Mouse (Mus musculus): ENCODE results near the gene Apbb2. TPM values are rescaled to one million over a fixed set of nuclear protein-coding genes. Genes with fewer than 3 reads are reported as not detected.

Apbb2 gene
- polyA plus RNA-seq, 1 experiment from 2014 or later: 126 TPM

DNA sequence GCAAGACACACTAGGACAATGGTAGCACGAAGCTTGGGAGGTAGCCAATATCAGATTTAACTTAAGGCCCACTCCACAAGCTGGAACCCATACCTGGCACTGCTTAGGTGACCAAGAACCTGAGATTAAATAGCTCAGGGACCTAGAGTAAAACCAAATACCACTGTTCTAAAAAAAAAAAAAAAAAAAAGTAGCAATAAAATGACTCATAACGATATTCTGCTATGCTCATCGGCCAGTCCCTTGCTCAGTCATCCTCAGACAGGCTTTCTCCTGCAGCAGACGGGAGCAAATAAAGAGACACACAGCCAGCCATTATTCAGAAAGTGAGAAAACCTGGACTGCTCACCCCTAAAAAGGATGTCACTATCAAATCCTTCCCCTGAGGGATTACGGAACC lies 47.9 kb downstream of the Apbb2 start:
- no peak overlapping the region for H3K4me2 ChIP-seq
- no peak overlapping the region for H3K4me3 ChIP-seq
- H3K4me1 ChIP-seq (replicated peaks): peaks cover 40% of the 10 kb centered on the region
- H3K36me3 ChIP-seq: no peaks in the 10 kb centered on the region
- H3K9me3 ChIP-seq: no peaks in the 10 kb centered on the region
- 90% methylated on average over 5 of the region's 5 CpGs for WGBS
- H3K27me3 ChIP-seq: no peaks in the 10 kb centered on the region
- H3K9ac ChIP-seq: no peak overlapping the region
- H3K27ac ChIP-seq: no peak overlapping the region
- no peak for ATAC-seq (ENCODE audit: low FRiP score)

DNA sequence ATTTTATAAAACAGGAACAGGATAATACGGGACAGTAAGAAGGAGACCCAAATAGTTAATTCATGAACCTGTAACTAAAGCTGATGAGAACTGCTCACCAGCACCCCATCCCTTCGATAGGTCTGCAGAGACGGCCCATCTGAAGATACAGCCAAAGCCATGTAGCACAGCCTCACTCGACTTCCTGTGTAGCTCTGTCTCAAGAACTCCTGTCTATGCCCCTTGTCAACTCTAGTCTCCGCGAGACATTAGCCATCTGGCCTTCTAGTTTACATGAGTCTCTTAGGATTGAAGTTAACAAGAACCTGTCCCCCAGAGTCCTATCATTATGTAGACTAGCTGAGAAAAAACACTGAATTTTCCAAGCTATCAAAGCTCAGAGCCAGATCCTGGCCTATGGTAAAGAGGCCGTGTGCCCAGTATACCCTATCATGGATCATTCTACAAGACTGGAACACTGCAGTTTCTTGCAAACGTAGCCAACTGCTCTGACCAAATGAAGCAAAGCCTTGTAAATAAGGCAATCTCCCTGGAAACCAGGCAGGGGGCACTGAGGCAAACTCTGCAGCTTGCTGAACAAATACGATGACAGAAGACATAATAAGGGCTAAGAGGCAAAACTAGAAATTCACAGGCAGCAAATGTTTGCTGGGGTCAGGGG lies 49.3 kb downstream of the Apbb2 start:
- Histone ChIP-seq H3K4me2 (no peak overlapping the region), H3K9ac (no peak overlapping the region), H3K4me3 (no peak overlapping the region), H3K36me3 (no peaks in the 10 kb centered on the region), H3K4me1 (replicated peaks) (peaks cover 34% of the 10 kb centered on the region), H3K9me3 (no peaks in the 10 kb centered on the region), H3K27ac (peak overlapping the region; percentile 1; the same call in 1 of the 2 replicates), H3K27me3 (no peaks in the 10 kb centered on the region)
- ATAC-seq (ENCODE audit: low FRiP score): no peak
- 64% methylated on average over 9 of the region's 9 CpGs for WGBS

DNA sequence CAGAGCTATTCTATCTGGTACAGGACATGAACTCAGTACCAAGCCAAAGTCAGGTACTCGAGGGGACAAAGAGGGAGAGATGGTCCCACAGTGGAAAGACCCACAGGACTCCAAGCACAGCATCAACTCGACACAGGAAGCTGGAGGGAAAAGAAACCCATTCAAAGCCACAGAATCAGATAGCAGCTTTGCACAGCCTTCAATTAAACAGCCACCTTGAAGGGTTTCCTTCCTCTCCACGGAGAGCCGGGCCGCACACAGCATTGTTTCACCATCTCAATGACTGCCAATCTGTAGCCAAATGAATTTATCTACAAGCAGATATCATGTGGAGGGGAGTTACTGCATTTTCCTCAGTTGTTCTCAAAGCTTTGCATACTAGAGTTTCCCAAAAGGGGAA lies 50.6 kb downstream of the Apbb2 start:
- no peaks in the 10 kb centered on the region for H3K9me3 ChIP-seq
- H3K27me3 ChIP-seq: no peaks in the 10 kb centered on the region
- ATAC-seq (ENCODE audit: low FRiP score): no peak
- no peak overlapping the region for H3K27ac ChIP-seq
- H3K4me3 ChIP-seq: no peak overlapping the region
- H3K9ac ChIP-seq: no peak overlapping the region
- H3K36me3 ChIP-seq: no peaks in the 10 kb centered on the region
- H3K4me1 ChIP-seq (replicated peaks): peaks cover 29% of the 10 kb centered on the region
- 85% methylated on average over 5 of the region's 5 CpGs for WGBS
- no peak overlapping the region for H3K4me2 ChIP-seq

DNA sequence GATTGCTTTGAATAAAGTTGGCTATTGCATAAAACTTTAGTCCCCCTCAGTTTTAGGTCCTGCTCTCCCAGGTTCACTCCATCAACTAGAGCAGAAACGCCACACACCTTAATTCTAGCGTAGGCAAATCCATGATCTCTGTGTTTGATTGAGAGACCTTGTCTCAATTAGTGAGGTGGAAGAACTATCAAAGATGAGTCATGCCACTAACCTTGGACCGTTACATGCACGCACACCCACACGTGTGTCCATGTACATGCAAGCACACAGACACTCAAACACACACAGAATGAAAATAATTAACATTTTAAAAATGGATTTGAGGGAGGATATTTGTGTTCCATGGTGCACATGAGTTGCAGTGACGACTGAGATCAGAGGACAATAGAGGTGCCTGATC lies 51.2 kb downstream of the Apbb2 start:
- H3K9me3 ChIP-seq: no peaks in the 10 kb centered on the region

DNA sequence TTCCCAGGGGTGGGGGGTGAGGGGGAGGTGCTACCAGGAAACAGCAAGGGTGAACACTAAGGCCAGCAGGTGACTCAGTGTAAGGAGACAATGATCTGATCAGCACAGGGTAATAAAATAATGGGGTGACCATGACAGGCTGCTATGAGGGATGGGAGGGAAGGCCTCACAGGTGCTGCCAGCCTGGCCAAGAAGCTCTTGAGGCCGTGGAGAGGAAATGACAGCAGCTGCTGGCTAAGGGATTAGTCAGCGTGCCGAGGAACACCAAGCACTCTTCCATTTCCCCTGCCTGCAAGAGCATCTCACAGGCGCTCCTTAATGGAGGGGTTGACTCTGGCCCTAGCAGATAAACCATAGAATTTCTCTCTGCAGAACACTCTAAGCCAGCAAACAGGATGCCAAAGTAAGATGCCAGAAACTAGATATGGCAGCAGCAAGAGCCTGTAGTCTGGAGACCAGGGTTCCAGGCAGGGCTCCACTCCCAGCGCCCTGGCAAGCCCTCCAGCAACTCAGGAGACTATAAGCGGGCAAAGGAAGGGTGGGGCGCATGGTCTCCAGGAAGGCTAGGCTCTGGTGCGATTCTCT lies 58.9 kb downstream of the Apbb2 start:
- no peak overlapping the region for H3K9ac ChIP-seq
- H3K36me3 ChIP-seq: no peaks in the 10 kb centered on the region
- H3K4me2 ChIP-seq: no peak overlapping the region
- ATAC-seq (ENCODE audit: low FRiP score): no peak
- 71% methylated on average over 8 of the region's 8 CpGs for WGBS
- no peak overlapping the region for H3K4me3 ChIP-seq
- H3K27ac ChIP-seq: peak overlapping the region; percentile 46
- peaks cover 14% of the 10 kb centered on the region for H3K4me1 ChIP-seq (replicated peaks)
- no peaks in the 10 kb centered on the region for H3K27me3 ChIP-seq
- no peaks in the 10 kb centered on the region for H3K9me3 ChIP-seq

More for the DNA sequence above, 51.2 kb downstream of the Apbb2 start:
- WGBS: 94% methylated on average over 6 of the region's 6 CpGs
- Histone ChIP-seq H3K27me3 (no peaks in the 10 kb centered on the region), H3K27ac (no peak overlapping the region), H3K9ac (no peak overlapping the region), H3K4me2 (no peak overlapping the region), H3K4me3 (no peak overlapping the region), H3K36me3 (no peaks in the 10 kb centered on the region), H3K4me1 (replicated peaks) (peaks cover 26% of the 10 kb centered on the region)
- ATAC-seq (ENCODE audit: low FRiP score): no peak

DNA sequence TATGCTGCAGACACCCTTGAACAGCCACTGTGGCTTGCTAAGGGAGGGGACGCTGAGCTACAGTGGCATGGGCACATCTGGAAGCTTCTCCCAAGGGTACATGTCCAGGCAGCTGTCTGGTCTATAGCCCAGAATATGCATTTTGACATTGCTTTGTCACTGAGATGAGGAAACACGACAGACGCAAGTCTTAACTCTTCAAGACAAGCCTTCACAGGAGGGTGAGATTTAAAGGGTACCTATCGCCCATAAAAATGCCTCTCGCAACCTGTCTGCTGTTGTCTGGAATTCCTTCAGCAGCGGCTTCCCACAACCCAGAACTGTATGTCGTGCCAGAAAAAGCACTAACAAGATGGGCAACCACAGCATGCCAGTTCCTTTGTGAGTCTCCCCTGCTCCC lies 60.5 kb downstream of the Apbb2 start:
- Histone ChIP-seq H3K36me3 (no peaks in the 10 kb centered on the region), H3K4me3 (no peak overlapping the region), H3K4me2 (no peak overlapping the region), H3K4me1 (replicated peaks) (peaks cover 18% of the 10 kb centered on the region), H3K27ac (no peak overlapping the region), H3K27me3 (no peaks in the 10 kb centered on the region), H3K9me3 (no peaks in the 10 kb centered on the region), H3K9ac (no peak overlapping the region)
- WGBS: 94% methylated on average over 7 of the region's 7 CpGs
- no peak for ATAC-seq (ENCODE audit: low FRiP score)

DNA sequence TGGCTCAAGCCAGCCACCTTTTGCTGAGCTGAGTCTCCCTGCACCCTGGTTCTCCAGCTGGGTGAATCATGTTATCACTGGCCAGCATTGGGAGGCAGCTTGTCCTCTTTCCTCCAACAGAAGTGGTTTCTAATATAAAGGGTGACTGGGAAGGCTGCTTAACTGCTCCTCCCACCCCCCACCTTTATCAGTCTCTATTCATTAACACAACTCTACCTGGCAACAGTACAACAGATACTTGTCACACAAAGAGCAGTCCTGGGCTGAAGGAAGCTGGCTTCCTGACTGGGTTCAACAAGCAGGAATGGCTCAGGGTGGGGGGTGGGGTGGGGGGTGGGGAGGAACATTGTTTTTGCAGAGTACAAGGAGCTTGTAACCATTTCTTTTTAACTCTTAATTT lies 64.7 kb downstream of the Apbb2 start:
- Histone ChIP-seq H3K27me3 (no peaks in the 10 kb centered on the region), H3K4me2 (no peak overlapping the region), H3K9ac (no peak overlapping the region), H3K9me3 (peaks cover under 1% of the 10 kb centered on the region; the same call in 1 of the 2 replicates), H3K4me3 (no peak overlapping the region), H3K27ac (no peak overlapping the region), H3K4me1 (replicated peaks) (peaks cover 12% of the 10 kb centered on the region), H3K36me3 (no peaks in the 10 kb centered on the region)
- ATAC-seq (ENCODE audit: low FRiP score): no peak

DNA sequence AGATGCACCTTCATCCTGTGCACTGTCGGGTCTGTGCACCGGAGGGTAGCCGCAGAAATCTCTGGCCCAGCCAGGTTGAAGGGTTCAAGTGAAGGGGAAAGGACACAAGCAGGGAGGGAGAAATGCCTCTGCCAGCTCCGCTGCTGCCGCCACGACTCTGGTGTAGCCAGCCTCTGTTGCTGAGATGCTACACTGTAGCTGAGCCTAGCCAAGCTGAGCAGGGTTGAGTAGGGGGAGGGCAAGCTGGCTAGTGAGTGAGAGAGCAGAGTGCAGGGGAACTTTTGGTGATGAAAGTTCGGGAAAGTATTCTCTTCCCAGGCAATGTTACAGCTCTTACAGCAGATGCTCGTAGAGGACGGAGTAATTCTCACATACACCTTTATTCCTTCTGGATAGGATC lies 66.3 kb downstream of the Apbb2 start:
- Histone ChIP-seq H3K4me1 (replicated peaks) (peaks cover 16% of the 10 kb centered on the region), H3K9me3 (peaks cover 8% of the 10 kb centered on the region)
- 77% methylated on average over 9 of the region's 9 CpGs for WGBS

DNA sequence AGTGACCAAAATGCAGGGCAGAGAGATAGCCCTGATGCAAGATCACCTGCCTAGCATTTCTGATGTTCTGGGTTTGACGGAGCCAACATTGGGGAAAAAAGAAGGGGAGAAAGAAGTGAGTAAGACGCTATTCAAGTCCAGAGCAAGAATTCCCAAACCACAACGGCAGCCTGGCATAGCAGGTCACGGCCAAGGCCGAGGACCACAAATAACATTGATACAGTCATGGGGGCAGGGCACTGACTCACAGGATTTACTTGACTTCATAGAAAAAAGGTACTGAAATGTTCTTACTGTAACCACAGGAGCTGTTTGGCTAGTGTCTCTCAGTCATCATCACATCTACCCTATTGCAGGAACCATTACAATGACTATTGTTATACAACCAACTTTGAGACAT lies 68.3 kb downstream of the Apbb2 start:
- H3K27ac ChIP-seq: no peak overlapping the region
- H3K4me1 ChIP-seq (replicated peaks): peaks cover 33% of the 10 kb centered on the region
- H3K4me2 ChIP-seq: no peak overlapping the region
- H3K4me3 ChIP-seq: no peak overlapping the region
- WGBS: 95% methylated on average over 5 of the region's 5 CpGs
- no peak overlapping the region for H3K9ac ChIP-seq
- H3K27me3 ChIP-seq: no peaks in the 10 kb centered on the region
- no peak for ATAC-seq (ENCODE audit: low FRiP score)
- H3K36me3 ChIP-seq: peaks cover 6% of the 10 kb centered on the region; the same call in 1 of the 2 replicates
- H3K9me3 ChIP-seq: peaks cover 8% of the 10 kb centered on the region

More for the DNA sequence above, 66.3 kb downstream of the Apbb2 start:
- Histone ChIP-seq H3K4me2 (no peak overlapping the region), H3K27ac (no peak overlapping the region), H3K27me3 (no peaks in the 10 kb centered on the region), H3K9ac (0 out of 2 replicates have a peak overlapping the region, but pooled peaks have one; percentile 8), H3K4me3 (no peak overlapping the region), H3K36me3 (peaks cover 6% of the 10 kb centered on the region; the same call in 1 of the 2 replicates)
- 0 out of 2 replicates have a peak, but pooled peaks have one; percentile 34 for ATAC-seq (ENCODE audit: low FRiP score)

DNA sequence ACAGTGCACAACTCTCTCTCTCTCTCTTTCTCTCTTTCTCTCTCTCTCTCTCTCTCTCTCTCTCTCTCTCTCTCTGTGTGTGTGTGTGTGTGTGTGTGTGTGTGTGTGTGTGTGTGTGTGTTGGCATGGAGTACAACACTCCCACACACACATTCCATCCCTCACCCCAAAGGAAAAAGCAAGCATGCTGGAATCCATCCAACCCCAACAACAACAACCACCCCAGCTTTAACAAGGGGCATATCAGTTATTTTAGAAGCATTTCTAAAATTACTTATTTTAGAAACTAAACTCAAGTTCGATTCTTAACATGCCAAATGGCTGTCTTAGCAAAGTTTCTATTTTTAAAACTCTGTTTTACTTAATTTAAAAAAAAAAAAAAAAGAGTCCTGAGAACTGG lies 68.9 kb downstream of the Apbb2 start:
- H3K4me1 ChIP-seq (replicated peaks): peaks cover 34% of the 10 kb centered on the region
- H3K27ac ChIP-seq: no peak overlapping the region
- peaks cover 6% of the 10 kb centered on the region; the same call in 1 of the 2 replicates for H3K36me3 ChIP-seq
- H3K4me3 ChIP-seq: no peak overlapping the region
- H3K9me3 ChIP-seq: peaks cover 8% of the 10 kb centered on the region
- H3K9ac ChIP-seq: no peak overlapping the region
- WGBS: 84% methylated on average over 1 of the region's 1 CpGs
- no peak for ATAC-seq (ENCODE audit: low FRiP score)
- H3K27me3 ChIP-seq: no peaks in the 10 kb centered on the region
- no peak overlapping the region for H3K4me2 ChIP-seq

DNA sequence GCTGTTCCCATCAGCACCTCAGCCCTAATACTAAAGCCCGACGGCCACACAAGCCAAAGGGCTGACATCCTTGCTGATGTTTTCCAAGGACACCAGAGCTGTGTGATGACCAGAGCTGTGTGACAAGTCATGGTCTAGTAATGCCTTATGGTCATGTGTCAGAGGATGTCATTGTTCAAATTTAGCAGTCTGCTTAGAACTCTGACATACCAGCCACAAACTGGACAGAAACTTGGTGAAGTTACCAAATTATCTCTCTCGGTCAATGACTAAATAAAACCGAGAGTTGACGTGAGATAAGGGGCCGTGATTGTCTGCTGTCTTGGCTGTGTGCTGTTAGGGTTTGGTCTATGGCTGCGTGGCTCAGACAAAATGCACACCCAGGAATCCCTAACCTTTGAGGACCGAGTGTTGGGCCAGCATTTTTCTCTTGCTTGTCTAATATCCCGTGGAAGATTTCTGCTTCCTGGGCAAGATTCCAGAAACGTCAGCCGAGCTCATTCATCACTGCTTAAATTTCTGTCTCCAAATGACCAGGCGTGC lies 71.5 kb downstream of the Apbb2 start:
- H3K27me3 ChIP-seq: no peaks in the 10 kb centered on the region
- H3K9me3 ChIP-seq: peaks cover 8% of the 10 kb centered on the region
- peak overlapping the region; percentile 90 for H3K27ac ChIP-seq
- peaks cover 25% of the 10 kb centered on the region for H3K4me1 ChIP-seq (replicated peaks)
- no peak for ATAC-seq (ENCODE audit: low FRiP score)
- H3K9ac ChIP-seq: no peak overlapping the region
- WGBS: 71% methylated on average over 12 of the region's 12 CpGs
- no peak overlapping the region for H3K4me3 ChIP-seq
- no peak overlapping the region for H3K4me2 ChIP-seq
- H3K36me3 ChIP-seq: peaks cover 6% of the 10 kb centered on the region; the same call in 1 of the 2 replicates

DNA sequence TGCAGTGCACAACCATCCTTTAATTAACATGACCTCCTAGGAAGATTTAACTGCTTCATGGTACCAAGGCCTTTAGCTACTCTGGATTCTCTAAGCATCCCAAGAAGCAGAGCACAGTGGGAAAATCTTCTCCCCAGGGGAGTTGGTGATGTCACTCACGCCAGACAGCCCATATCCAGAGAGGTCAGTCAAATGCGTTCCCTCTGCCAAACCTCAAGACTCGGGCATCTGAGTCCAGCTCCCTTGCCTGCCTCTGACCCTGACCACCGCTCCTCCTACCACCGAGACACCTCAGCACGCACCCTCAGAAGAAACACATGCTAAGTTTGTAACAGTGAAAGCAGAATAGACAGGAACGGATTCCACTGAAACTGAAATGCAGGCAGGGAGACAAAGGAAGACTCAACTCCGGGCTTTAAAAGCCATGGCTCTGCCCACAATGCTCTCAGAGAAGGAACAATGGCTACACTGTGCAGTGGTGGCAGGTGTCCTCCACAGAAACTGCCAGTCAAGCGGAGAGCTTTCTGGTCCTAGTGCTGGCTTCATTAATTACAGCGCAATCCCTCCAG lies 72.9 kb downstream of the Apbb2 start:
- Histone ChIP-seq H3K4me3 (no peak overlapping the region), H3K27me3 (no peaks in the 10 kb centered on the region), H3K4me2 (peak overlapping the region; percentile 34), H3K4me1 (replicated peaks) (peaks cover 22% of the 10 kb centered on the region), H3K36me3 (peaks cover 9% of the 10 kb centered on the region; the same call in 1 of the 2 replicates), H3K9me3 (peaks cover 8% of the 10 kb centered on the region), H3K27ac (peak overlapping the region; percentile 90), H3K9ac (peak overlapping the region; percentile 68)
- peak; percentile 87 for ATAC-seq (ENCODE audit: low FRiP score)
- 17% methylated on average over 10 of the region's 10 CpGs for WGBS

Measured in hindbrain, embryonic 13.5 days (tissue).